Mouse (Mus musculus): ENCODE data around the gene Kdm5b. TPM values are rescaled to one million over a fixed set of nuclear protein-coding genes. Genes with fewer than 3 reads are reported as not detected.
A peak's percentile ranks its signal among the peaks of the same experiment; 100 is the strongest.

Kdm5b gene
- polyA plus RNA-seq, 1 experiment from 2014 or later: 98.8 TPM

DNA sequence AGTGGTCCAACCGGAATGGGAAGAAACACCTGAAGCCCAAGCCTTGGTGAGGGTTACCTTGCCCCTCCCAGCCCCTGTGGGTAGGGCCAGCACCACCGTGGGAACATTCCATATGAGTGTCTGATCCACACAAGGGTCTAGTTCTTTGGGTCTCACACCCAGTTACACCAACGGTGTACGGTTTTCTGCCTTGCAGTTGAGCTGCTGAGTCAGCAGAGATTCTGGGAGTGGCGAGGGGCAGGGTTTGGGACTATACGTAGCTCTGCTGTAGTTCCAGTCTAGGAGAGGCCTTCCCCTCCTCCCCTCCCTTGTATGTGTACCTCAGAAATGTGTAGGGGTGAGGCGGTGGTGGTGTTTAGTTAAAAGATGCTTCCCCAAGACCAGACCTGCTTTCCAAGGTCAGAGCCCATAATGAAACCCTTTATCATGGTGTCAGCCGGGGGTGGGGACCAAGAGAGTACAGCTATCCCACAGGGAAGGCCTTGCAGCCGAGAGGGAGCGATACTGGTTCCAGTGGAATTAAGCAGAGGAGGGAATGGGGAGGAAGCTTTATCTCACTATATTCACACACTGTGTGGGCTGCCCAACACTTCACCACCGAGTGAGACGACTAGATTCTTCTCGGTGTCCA, 4.6 kb upstream of the Kdm5b start:
- Histone ChIP-seq H3K4me2 (replicated peaks) (peak overlapping the region; percentile 84), H3K27ac (peak overlapping the region; percentile 94), H3K4me3 (peak overlapping the region; percentile 65), H3K36me3 (no peaks in the 10 kb centered on the region), H3K4me1 (peaks cover 20% of the 10 kb centered on the region), H3K9me3 (no peaks in the 10 kb centered on the region), H3K9ac (peak overlapping the region; percentile 82; the same call in 1 of the 2 replicates), H3K27me3 (no peaks in the 10 kb centered on the region)
- ATAC-seq (ENCODE audit: low FRiP score, low read depth): no peak
- 20% methylated on average over 13 of the region's 13 CpGs for WGBS

DNA sequence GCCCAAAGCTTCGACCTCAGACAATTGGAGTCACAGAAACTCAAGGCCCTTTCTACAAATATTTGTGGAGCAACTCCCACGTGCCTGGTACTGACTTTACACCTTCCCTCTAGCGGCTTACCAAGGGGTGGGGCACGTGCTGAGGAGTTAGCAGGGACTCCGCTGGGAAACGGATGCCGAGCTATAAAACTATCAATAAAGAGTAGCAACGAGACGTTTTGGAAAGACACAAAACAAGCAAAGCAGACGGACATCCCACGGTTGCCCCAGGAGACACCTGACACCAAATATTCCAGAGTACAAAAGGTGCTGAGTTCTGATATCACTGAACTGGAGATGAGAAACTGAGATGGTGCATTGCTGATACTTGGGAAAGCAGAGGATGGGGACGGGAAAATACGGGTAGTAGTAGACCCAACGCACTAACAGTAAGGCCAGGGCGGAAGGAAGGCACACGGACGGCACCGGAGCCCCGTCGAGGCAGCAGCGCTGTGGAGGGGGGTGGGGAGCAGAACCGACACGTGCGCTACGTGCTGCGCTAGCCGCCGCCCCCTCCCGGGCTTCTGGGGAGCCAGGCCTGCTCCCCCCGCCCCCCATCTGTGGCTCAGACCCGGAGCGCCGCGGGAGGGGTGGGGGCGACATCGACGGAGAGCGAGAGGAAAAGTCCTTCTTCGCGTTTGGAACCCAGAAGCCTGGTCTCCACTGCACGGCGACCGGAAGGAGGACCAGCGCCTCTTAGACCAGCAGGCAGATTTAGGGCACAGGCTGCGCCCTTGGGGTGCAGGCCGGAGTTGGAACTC, 3.9 kb upstream of the Kdm5b start:
- peak; percentile 65 for ATAC-seq (ENCODE audit: low FRiP score, low read depth)
- peak overlapping the region; percentile 65 for H3K4me3 ChIP-seq
- H3K36me3 ChIP-seq: no peaks in the 10 kb centered on the region
- H3K27ac ChIP-seq: peak overlapping the region; percentile 94
- no peaks in the 10 kb centered on the region for H3K9me3 ChIP-seq
- H3K27me3 ChIP-seq: no peaks in the 10 kb centered on the region
- peak overlapping the region; percentile 82 for H3K9ac ChIP-seq
- under 1% methylated on average over 43 of the region's 46 CpGs for WGBS
- peak overlapping the region; percentile 84 for H3K4me2 ChIP-seq (replicated peaks)
- peaks cover 20% of the 10 kb centered on the region for H3K4me1 ChIP-seq

DNA sequence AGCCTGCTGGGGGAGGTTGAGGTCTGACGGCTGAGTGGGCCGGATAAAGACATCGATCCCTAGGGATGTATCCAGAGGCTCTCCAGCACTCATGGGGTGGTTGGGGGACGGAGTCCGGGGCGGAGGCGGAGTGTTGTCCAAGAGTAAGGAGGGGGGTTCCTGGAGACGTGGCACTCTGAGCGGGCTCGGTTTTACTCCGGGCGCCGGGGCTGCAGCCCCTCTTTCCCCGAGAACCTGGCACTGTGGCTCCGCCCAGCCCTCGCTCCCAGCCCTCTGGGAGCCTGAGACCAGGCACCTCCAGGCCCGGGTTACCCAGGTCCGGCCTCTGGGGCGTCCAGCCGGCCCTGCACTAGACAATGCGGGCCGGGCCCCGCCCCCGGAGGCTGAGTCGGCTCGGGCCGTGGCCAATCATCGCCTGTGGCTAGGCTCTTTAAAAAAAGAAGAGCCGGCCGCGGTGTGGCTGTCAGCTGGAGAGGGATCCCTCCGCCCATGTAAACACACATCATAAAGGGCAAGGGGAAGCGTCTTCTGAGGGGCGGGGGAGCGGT, 3.2 kb upstream of the Kdm5b start:
- H3K9ac ChIP-seq: peak overlapping the region; percentile 82
- peak; percentile 95 for ATAC-seq (ENCODE audit: low FRiP score, low read depth)
- no peaks in the 10 kb centered on the region for H3K36me3 ChIP-seq
- WGBS: under 1% methylated on average over 35 of the region's 35 CpGs
- no peaks in the 10 kb centered on the region for H3K27me3 ChIP-seq
- peak overlapping the region; percentile 65 for H3K4me3 ChIP-seq
- peaks cover 20% of the 10 kb centered on the region for H3K4me1 ChIP-seq
- peak overlapping the region; percentile 84 for H3K4me2 ChIP-seq (replicated peaks)
- peak overlapping the region; percentile 94 for H3K27ac ChIP-seq
- H3K9me3 ChIP-seq: no peaks in the 10 kb centered on the region

DNA sequence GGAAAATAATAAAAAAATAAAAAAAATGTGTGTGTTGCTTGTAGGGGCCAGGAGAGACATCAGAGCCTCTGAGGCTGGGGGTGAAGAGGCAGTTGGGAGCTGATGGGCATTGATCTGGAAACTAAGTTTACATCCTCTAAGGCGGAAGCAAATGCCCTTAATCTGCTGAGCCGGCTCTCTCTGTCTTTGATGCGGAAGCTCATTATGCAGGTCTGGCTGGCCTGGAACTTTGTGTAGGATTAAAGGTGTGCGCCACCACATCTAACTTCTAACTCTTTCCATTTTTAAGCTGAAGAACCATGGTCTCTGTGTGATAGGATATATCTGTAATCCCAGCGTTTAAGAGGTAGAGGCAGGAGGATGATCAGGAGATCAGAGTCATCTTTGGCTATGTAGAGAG, 1.5 kb upstream of the Kdm5b start:
- no peak for ATAC-seq (ENCODE audit: low FRiP score, low read depth)
- WGBS: 55% methylated on average over 5 of the region's 5 CpGs
- H3K9me3 ChIP-seq: no peaks in the 10 kb centered on the region
- H3K27ac ChIP-seq: no peak overlapping the region
- no peak overlapping the region for H3K4me2 ChIP-seq (replicated peaks)
- no peaks in the 10 kb centered on the region for H3K27me3 ChIP-seq
- peaks cover 31% of the 10 kb centered on the region for H3K4me1 ChIP-seq
- no peak overlapping the region for H3K4me3 ChIP-seq
- H3K9ac ChIP-seq: no peak overlapping the region
- no peaks in the 10 kb centered on the region for H3K36me3 ChIP-seq

DNA sequence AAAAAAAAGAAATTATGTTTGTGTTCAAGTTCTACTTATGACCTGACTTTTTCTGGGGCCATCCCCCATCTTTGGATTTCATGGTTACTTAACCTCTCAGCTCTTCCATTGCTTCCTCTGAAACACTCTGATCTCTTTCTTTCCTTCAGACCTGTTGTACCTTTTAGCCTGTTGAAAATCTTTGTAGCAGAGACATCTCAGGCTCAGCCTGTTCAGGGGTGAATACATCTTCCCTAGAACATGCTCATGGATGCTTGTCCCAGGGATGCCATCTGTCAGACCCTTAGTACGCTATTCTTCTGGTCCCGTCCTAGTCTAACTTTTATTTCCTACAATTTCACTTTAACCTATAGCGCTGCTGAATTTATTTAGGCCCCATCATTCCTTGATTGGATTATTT, 745 bp upstream of the Kdm5b start:
- no peak for ATAC-seq (ENCODE audit: low FRiP score, low read depth)
- H3K27me3 ChIP-seq: no peaks in the 10 kb centered on the region
- 79% methylated on average over 3 of the region's 3 CpGs for WGBS
- no peaks in the 10 kb centered on the region for H3K9me3 ChIP-seq
- no peak overlapping the region for H3K4me2 ChIP-seq (replicated peaks)
- no peak overlapping the region for H3K4me3 ChIP-seq
- peaks cover 36% of the 10 kb centered on the region for H3K4me1 ChIP-seq
- no peak overlapping the region for H3K9ac ChIP-seq
- H3K27ac ChIP-seq: no peak overlapping the region
- H3K36me3 ChIP-seq: no peaks in the 10 kb centered on the region

DNA sequence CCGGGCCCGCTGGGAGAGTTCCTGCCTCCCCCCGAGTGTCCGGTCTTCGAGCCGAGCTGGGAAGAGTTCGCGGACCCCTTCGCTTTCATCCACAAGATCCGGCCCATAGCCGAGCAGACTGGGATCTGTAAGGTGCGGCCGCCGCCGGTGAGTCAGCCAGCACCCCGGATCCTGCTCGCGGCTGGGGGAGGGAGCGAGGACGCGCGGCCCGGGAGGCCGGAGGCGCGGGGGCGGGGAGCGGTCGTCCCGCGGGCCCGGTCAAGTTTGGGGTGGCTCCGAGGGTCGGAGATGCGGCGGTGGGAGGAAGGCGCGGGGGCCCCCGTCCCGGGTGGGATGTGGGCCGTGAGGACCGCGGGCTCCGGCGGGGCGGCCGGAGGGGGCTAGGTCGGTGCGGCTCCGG, 425 bp downstream of the Kdm5b start:
- Histone ChIP-seq H3K9ac (peak overlapping the region; percentile 100), H3K27ac (peak overlapping the region; percentile 96), H3K27me3 (no peaks in the 10 kb centered on the region), H3K9me3 (no peaks in the 10 kb centered on the region), H3K4me2 (replicated peaks) (peak overlapping the region; percentile 72), H3K4me3 (peak overlapping the region; percentile 100), H3K4me1 (peaks cover 36% of the 10 kb centered on the region), H3K36me3 (no peaks in the 10 kb centered on the region)
- under 1% methylated on average over 46 of the region's 50 CpGs for WGBS
- no peak for ATAC-seq (ENCODE audit: low FRiP score, low read depth)

DNA sequence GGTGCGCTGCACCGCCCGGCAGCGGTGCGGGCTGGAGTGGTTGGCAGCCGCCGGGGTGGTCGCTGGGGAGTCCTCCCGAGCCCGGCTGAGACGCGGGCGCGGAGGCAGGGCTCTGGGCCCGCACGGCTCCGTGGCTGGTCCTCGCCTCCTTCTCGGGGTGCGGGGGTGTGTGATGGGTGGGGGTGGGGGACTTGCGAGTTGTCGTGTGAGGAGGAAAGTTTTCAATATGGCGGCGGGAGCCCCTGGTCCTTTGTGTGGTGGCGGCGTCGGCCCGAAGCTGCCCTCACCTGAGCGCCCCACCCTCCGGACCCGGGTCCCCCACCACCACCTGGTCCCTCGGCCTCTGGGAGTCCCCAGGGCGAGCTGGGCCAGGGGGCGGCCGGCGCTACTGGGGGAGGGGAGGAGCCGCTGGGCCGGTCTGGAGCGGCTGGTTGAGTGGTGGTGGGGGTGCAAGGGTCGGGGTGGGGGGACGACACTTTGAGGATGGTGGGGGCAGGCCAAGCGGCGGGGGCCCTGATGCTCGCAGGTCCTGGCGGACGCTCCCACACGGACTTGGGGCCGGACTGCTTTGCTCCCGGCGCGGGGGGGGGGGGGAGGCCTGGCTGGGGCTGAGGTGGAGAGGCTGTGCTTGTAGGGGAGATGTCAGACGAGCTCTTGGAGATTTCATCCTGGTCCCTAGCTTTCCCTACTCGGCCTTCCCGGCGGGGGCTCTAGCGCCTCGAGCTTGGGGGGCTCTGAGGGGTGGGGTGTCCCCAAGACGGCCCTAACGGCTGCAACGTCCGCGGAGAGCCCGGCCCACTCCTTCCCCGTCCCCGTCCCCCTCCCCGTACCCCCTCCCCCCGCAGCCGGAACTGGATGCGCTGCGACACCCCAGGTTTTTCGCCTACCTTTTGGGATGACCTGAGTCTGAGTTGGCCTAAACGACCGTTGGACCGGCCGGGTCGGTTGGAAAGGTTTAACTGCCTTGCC, 1.1 kb downstream of the Kdm5b start:
- Histone ChIP-seq H3K9me3 (no peaks in the 10 kb centered on the region), H3K4me3 (peak overlapping the region; percentile 100), H3K9ac (peak overlapping the region; percentile 100), H3K36me3 (no peaks in the 10 kb centered on the region), H3K4me2 (replicated peaks) (peak overlapping the region; percentile 72), H3K27me3 (no peaks in the 10 kb centered on the region), H3K4me1 (peaks cover 36% of the 10 kb centered on the region), H3K27ac (peak overlapping the region; percentile 96)
- ATAC-seq (ENCODE audit: low FRiP score, low read depth): no peak
- WGBS: under 1% methylated on average over 62 of the region's 76 CpGs

DNA sequence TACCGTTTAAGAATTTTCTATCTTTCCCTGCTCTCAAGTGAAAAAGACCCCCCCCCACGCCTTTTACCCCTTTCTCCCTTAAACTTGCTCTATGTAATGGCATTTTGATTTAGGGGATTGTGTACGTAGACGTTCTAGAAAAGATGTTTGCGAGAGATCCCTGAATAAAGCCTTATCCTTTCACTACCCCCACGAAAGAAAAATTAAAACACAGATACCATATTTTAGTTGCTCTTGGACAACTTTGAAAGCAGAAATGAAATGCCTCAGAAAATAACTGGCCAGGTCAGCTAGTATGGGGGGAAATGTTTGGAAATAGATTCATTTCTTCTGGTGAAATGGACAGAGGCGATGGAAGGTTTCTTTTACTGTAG, 1.8 kb downstream of the Kdm5b start:
- Histone ChIP-seq H3K9ac (peak overlapping the region; percentile 100), H3K4me1 (peaks cover 42% of the 10 kb centered on the region), H3K27me3 (no peaks in the 10 kb centered on the region), H3K36me3 (no peaks in the 10 kb centered on the region), H3K4me3 (peak overlapping the region; percentile 100), H3K9me3 (no peaks in the 10 kb centered on the region), H3K27ac (peak overlapping the region; percentile 96), H3K4me2 (replicated peaks) (peak overlapping the region; percentile 72)
- ATAC-seq (ENCODE audit: low FRiP score, low read depth): no peak
- WGBS: 4% methylated on average over 7 of the region's 7 CpGs

DNA sequence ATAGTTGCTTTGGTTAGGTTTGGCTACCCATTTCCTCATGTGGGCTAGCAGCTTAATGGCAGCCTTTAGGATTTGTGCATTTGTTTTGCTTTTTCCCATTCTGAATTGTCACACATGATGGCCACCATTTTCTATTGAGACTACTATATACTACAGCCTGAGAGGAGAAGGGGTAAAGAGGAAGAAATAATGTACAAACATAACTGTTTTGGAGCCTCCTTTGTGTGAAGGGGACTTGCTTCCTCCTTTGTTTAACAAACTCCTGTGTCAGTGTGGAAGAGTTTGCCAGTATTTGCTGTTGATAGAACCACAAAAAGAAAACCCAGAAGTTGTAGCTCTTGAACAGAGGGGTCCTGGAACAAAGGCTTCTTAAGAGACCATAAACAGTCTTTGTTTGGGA, 2.5 kb downstream of the Kdm5b start:
- no peak for ATAC-seq (ENCODE audit: low FRiP score, low read depth)
- Histone ChIP-seq H3K4me3 (peak overlapping the region; percentile 100), H3K9ac (peak overlapping the region; percentile 100), H3K4me2 (replicated peaks) (peak overlapping the region; percentile 72), H3K9me3 (no peaks in the 10 kb centered on the region), H3K27me3 (no peaks in the 10 kb centered on the region), H3K36me3 (no peaks in the 10 kb centered on the region), H3K27ac (no peak overlapping the region), H3K4me1 (peaks cover 39% of the 10 kb centered on the region)

DNA sequence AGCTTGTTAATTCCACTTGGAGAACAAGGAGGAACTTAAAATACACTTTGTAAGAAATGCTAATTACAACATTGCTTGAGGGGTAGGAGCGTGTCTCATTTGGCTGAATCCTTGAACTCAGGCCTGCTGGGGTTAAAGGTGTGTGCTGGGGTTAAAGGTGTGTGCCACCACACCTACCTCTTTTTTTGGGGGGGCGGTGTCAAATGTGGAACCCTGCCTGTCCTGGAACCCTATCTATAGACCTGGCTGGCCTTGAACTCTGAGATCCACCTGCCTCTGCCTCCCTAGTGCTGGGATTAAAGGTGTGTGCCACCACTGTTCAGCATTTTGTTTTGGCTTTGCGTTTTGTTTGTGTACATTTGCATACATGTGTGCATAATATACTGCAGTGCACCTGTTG, 3.8 kb downstream of the Kdm5b start:
- no peak for ATAC-seq (ENCODE audit: low FRiP score, low read depth)
- Histone ChIP-seq H3K9ac (no peak overlapping the region), H3K4me1 (peaks cover 39% of the 10 kb centered on the region), H3K4me3 (no peak overlapping the region; the same call in 1 of the 2 replicates), H3K27ac (no peak overlapping the region), H3K27me3 (no peaks in the 10 kb centered on the region), H3K9me3 (no peaks in the 10 kb centered on the region), H3K36me3 (no peaks in the 10 kb centered on the region), H3K4me2 (replicated peaks) (no peak overlapping the region; the same call in 1 of the 2 replicates)
- WGBS: 93% methylated on average over 3 of the region's 3 CpGs

DNA sequence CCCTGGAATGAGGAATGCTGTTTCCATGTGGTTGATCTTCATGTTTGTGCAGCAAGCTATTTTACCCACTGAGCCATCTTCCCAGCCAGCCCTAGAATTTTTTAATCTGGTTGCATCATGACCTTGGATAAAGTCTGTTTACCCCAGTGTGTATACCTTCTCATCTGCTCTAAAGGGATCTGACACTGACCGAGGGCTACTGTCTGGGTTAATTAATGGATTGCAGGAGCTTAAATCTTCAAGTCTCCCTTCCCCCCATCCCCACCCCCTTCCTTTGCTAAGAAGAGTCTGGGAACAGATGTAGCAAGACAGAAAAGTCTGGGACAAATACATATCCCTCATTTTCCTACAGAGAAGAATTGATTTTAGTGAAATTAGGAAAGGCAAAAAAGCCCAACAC, 7.5 kb downstream of the Kdm5b start:
- Histone ChIP-seq H3K9ac (no peak overlapping the region), H3K4me2 (replicated peaks) (no peak overlapping the region), H3K4me3 (no peak overlapping the region), H3K27me3 (no peaks in the 10 kb centered on the region), H3K36me3 (no peaks in the 10 kb centered on the region), H3K4me1 (peaks cover 35% of the 10 kb centered on the region), H3K27ac (no peak overlapping the region), H3K9me3 (no peaks in the 10 kb centered on the region)
- WGBS: 27% methylated on average over 1 of the region's 1 CpGs
- ATAC-seq (ENCODE audit: low FRiP score, low read depth): no peak

Data from limb, embryonic 13.5 days (tissue).